Mouse (Mus musculus): ENCODE results near the gene Zmynd15. TPM values are rescaled to one million over a fixed set of nuclear protein-coding genes. Genes with fewer than 3 reads are reported as not detected.

The Zmynd15 gene
- polyA plus RNA-seq, 1 experiment from 2014 or later = 0.86 TPM

GRCm38 (mm10) chr11:70433569-70433943 is 25.7 kb upstream of the Zmynd15 start:
- peak overlapping the region; percentile 91 for H3K4me2 ChIP-seq (replicated peaks; ENCODE audit: low read depth)
- H3K9me3 ChIP-seq (ENCODE audit: control insufficient read depth, low read length) = no peaks in the 10 kb centered on the region
- no peaks in the 10 kb centered on the region for H3K4me1 ChIP-seq (replicated peaks; ENCODE audit: control insufficient read depth, insufficient read depth)
- no peak for TF ChIP-seq CTCF (IDR thresholded peaks at IDR 0.05; ENCODE audit: low read depth)
- no peak for TF ChIP-seq EP300 (optimal IDR thresholded peaks at IDR 0.05)
- H3K36me3 ChIP-seq (ENCODE audit: control insufficient read depth, insufficient read depth, low read length) = no peaks in the 10 kb centered on the region
- H3K27ac ChIP-seq (replicated peaks) = no peak overlapping the region
- ATAC-seq (ENCODE audit: low FRiP score, low TSS enrichment) = no peak
- no peaks in the 10 kb centered on the region for H3K27me3 ChIP-seq (ENCODE audit: control insufficient read depth, insufficient read depth, low read length)
- DNase-seq (ENCODE audit: low spot score) = no peak
- 42% methylated on average over 1 of the region's 1 CpGs for WGBS
- H3K9ac ChIP-seq (ENCODE audit: low read length) = no peak overlapping the region
- no peak overlapping the region for H3K4me3 ChIP-seq (ENCODE audit: low read depth, low read length)

GRCm38 (mm10) chr11:70433951-70434350 is 25.3 kb upstream of the Zmynd15 start:
- no peak overlapping the region for H3K9ac ChIP-seq (ENCODE audit: low read length)
- H3K36me3 ChIP-seq (ENCODE audit: control insufficient read depth, insufficient read depth, low read length) = 0 out of 2 replicates have a peak, but pooled peaks cover under 1% of the 10 kb centered on the region
- no peaks in the 10 kb centered on the region for H3K27me3 ChIP-seq (ENCODE audit: control insufficient read depth, insufficient read depth, low read length)
- H3K4me2 ChIP-seq (replicated peaks; ENCODE audit: low read depth) = peak overlapping the region; percentile 91; the same call in 1 of the 2 replicates
- no peaks in the 10 kb centered on the region for H3K9me3 ChIP-seq (ENCODE audit: control insufficient read depth, low read length)
- TF ChIP-seq EP300 (optimal IDR thresholded peaks at IDR 0.05) = no peak
- TF ChIP-seq CTCF (IDR thresholded peaks at IDR 0.05; ENCODE audit: low read depth) = no peak
- H3K4me3 ChIP-seq (ENCODE audit: low read depth, low read length) = no peak overlapping the region
- WGBS = 91% methylated on average over 3 of the region's 3 CpGs
- no peak overlapping the region for H3K27ac ChIP-seq (replicated peaks)
- DNase-seq (ENCODE audit: low spot score) (no peak), ATAC-seq (ENCODE audit: low FRiP score, low TSS enrichment) (no peak)
- H3K4me1 ChIP-seq (replicated peaks; ENCODE audit: control insufficient read depth, insufficient read depth) = no peaks in the 10 kb centered on the region

- H3K4me1 ChIP-seq (replicated peaks; ENCODE audit: control insufficient read depth, insufficient read depth) = no peaks in the 10 kb centered on the region
- H3K4me3 ChIP-seq (ENCODE audit: low read depth, low read length) = no peak overlapping the region
- TF ChIP-seq CTCF (IDR thresholded peaks at IDR 0.05; ENCODE audit: low read depth) (no peak), EP300 (optimal IDR thresholded peaks at IDR 0.05) (no peak)
- H3K9me3 ChIP-seq (ENCODE audit: control insufficient read depth, low read length) = no peaks in the 10 kb centered on the region
- DNase-seq (ENCODE audit: low spot score) (no peak), ATAC-seq (ENCODE audit: low FRiP score, low TSS enrichment) (no peak)
- H3K27me3 ChIP-seq (ENCODE audit: control insufficient read depth, insufficient read depth, low read length) = no peaks in the 10 kb centered on the region
- H3K4me2 ChIP-seq (replicated peaks; ENCODE audit: low read depth) = no peak overlapping the region
- H3K27ac ChIP-seq (replicated peaks) = no peak overlapping the region
- WGBS = 57% methylated on average over 5 of the region's 5 CpGs
- no peak overlapping the region for H3K9ac ChIP-seq (ENCODE audit: low read length)
- H3K36me3 ChIP-seq (ENCODE audit: control insufficient read depth, insufficient read depth, low read length) = 0 out of 2 replicates have a peak, but pooled peaks cover 3% of the 10 kb centered on the region
These were observed 23.8 kb upstream of the Zmynd15 start for GRCm38 (mm10) chr11:70435476-70435875.

GRCm38 (mm10) chr11:70437426-70437825 is 21.8 kb upstream of the Zmynd15 start:
- Histone ChIP-seq H3K9ac (ENCODE audit: low read length) (no peak overlapping the region), H3K4me2 (replicated peaks; ENCODE audit: low read depth) (no peak overlapping the region), H3K9me3 (ENCODE audit: control insufficient read depth, low read length) (no peaks in the 10 kb centered on the region), H3K27ac (replicated peaks) (no peak overlapping the region), H3K27me3 (ENCODE audit: control insufficient read depth, insufficient read depth, low read length) (no peaks in the 10 kb centered on the region), H3K4me3 (ENCODE audit: low read depth, low read length) (no peak overlapping the region), H3K4me1 (replicated peaks; ENCODE audit: control insufficient read depth, insufficient read depth) (no peaks in the 10 kb centered on the region), H3K36me3 (ENCODE audit: control insufficient read depth, insufficient read depth, low read length) (0 out of 2 replicates have a peak, but pooled peaks cover 3% of the 10 kb centered on the region)
- TF ChIP-seq CTCF (IDR thresholded peaks at IDR 0.05; ENCODE audit: low read depth) = no peak
- no peak for TF ChIP-seq EP300 (optimal IDR thresholded peaks at IDR 0.05)
- ATAC-seq (ENCODE audit: low FRiP score, low TSS enrichment) = no peak
- peak; percentile 43 for DNase-seq (ENCODE audit: low spot score)
- WGBS = 70% methylated on average over 6 of the region's 6 CpGs

GRCm38 (mm10) chr11:70438728-70439374 is 20.4 kb upstream of the Zmynd15 start:
- WGBS = 89% methylated on average over 7 of the region's 7 CpGs
- ATAC-seq (ENCODE audit: low FRiP score, low TSS enrichment) = no peak

GRCm38 (mm10) chr11:70440637-70441036 is 18.6 kb upstream of the Zmynd15 start:
- no peak overlapping the region for H3K4me2 ChIP-seq (replicated peaks; ENCODE audit: low read depth)
- H3K4me1 ChIP-seq (replicated peaks; ENCODE audit: control insufficient read depth, insufficient read depth) = no peaks in the 10 kb centered on the region
- no peak overlapping the region for H3K4me3 ChIP-seq (ENCODE audit: low read depth, low read length)
- no peak overlapping the region for H3K27ac ChIP-seq (replicated peaks)
- no peaks in the 10 kb centered on the region for H3K27me3 ChIP-seq (ENCODE audit: control insufficient read depth, insufficient read depth, low read length)
- H3K36me3 ChIP-seq (ENCODE audit: control insufficient read depth, insufficient read depth, low read length) = 0 out of 2 replicates have a peak, but pooled peaks cover 3% of the 10 kb centered on the region
- H3K9me3 ChIP-seq (ENCODE audit: control insufficient read depth, low read length) = no peaks in the 10 kb centered on the region
- DNase-seq (ENCODE audit: low spot score) = peak; percentile 64
- no peak overlapping the region for H3K9ac ChIP-seq (ENCODE audit: low read length)
- ATAC-seq (ENCODE audit: low FRiP score, low TSS enrichment) = peak; percentile 63
- TF ChIP-seq CTCF (IDR thresholded peaks at IDR 0.05; ENCODE audit: low read depth) (no peak), EP300 (optimal IDR thresholded peaks at IDR 0.05) (no peak)
- 57% methylated on average over 4 of the region's 4 CpGs for WGBS

More at GRCm38 (mm10) chr11:70438728-70439374, 20.4 kb upstream of the Zmynd15 start:
- Histone ChIP-seq H3K27ac (replicated peaks) (no peak overlapping the region), H3K4me1 (replicated peaks; ENCODE audit: control insufficient read depth, insufficient read depth) (no peaks in the 10 kb centered on the region), H3K27me3 (ENCODE audit: control insufficient read depth, insufficient read depth, low read length) (no peaks in the 10 kb centered on the region), H3K9ac (ENCODE audit: low read length) (no peak overlapping the region), H3K9me3 (ENCODE audit: control insufficient read depth, low read length) (no peaks in the 10 kb centered on the region), H3K36me3 (ENCODE audit: control insufficient read depth, insufficient read depth, low read length) (0 out of 2 replicates have a peak, but pooled peaks cover 3% of the 10 kb centered on the region), H3K4me2 (replicated peaks; ENCODE audit: low read depth) (no peak overlapping the region), H3K4me3 (ENCODE audit: low read depth, low read length) (no peak overlapping the region)
- TF ChIP-seq CTCF (IDR thresholded peaks at IDR 0.05; ENCODE audit: low read depth) (no peak), EP300 (optimal IDR thresholded peaks at IDR 0.05) (no peak)
- no peak for DNase-seq (ENCODE audit: low spot score)

Data from stomach, postnatal 0 days (tissue).